Mouse (Mus musculus): ENCODE measurements around the gene Fscn2.

DNA sequence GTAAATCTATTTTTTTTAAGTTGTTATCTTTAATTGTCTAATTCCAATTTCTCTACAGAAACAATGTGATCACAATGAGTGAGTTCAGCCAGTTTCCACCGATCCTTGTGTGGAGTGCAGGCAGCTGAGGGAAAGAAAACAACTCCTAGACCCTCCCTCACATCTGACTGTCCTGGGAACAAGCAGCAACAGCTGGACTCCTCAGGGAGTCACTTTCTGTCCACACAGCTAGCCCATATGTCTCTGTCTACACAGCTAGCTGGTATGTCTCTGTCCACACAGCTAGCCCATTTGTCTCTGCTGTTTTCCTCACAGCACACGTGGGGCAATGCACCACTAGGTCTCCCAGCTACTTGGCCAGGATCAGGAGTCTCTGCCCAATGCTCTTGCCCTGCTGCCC is 36.3 kb downstream of the Fscn2 start:
- no peak for TF ChIP-seq CTCF (IDR thresholded peaks at IDR 0.05; ENCODE audit: low read depth, low read length)
- TF ChIP-seq POLR2A (IDR thresholded peaks at IDR 0.05; ENCODE audit: insufficient read depth, low read length): no peak
